Mouse (Mus musculus) CH12.LX (cell line): ENCODE data around the gene Gm10283. TPM values are rescaled to one million over a fixed set of nuclear protein-coding genes. Genes with fewer than 3 reads are reported as not detected.

Experiments
- DNase-seq: peaks from one replicate; pipeline ENCODE4 v3.0.0-alpha.2; 2013; ENCODE audit errors: extremely low read depth
- H3K27ac ChIP-seq: 2 replicates; pipeline ENCODE4 v1.5.1; 2012; ENCODE audit warnings: low read depth, mild to moderate bottlenecking, control low read depth, moderate library complexity; ENCODE audit not compliant: insufficient read depth
- H3K27me3 ChIP-seq: replicated peaks from 2 replicates; pipeline ENCODE3; 2012; ENCODE audit warnings: inconsistent platforms
- H3K36me3 ChIP-seq, 2 experiments: replicated peaks in 1 of 2; 2 replicates each; pipeline versions ENCODE3 to v1.6.1; 2012; ENCODE audit warnings: inconsistent platforms in 1 of 2, low read length in 1 of 2, mild to moderate bottlenecking in 1 of 2, mixed read lengths in 1 of 2, moderate library complexity in 1 of 2; ENCODE audit not compliant: control insufficient read depth in 1 of 2, insufficient read depth in 1 of 2
- H3K4me1 ChIP-seq, 2 experiments: 2 replicates each; pipeline ENCODE4 v1.6.1; 2012; ENCODE audit warnings: inconsistent platforms in 1 of 2, moderate library complexity in 1 of 2; ENCODE audit not compliant: insufficient read depth in 2 of 2, control insufficient read depth in 1 of 2
- H3K4me2 ChIP-seq: 2 replicates; pipeline ENCODE4 v1.6.1; 2012; ENCODE audit warnings: low read depth, mild to moderate bottlenecking, control low read depth; ENCODE audit not compliant: poor library complexity, insufficient read depth, severe bottlenecking
- H3K4me3 ChIP-seq, 3 experiments: fragments of 150-350 bp in 1 of 3; sonication (generic) in 1 of 3; replicated peaks in 1 of 3; 2 replicates each; pipeline versions ENCODE3 to v1.5.1; 2011 to 2012; ENCODE audit warnings: low read depth in 2 of 3, low read length in 2 of 3, mild to moderate bottlenecking in 2 of 3, moderate library complexity in 2 of 3, control low read depth in 1 of 3, improper control_type of control experiment in 1 of 3, inconsistent platforms in 1 of 3, mixed read lengths in 1 of 3; ENCODE audit not compliant: poor library complexity in 1 of 3
- H3K79me2 ChIP-seq: replicated peaks from 2 replicates; pipeline ENCODE4 v1.6.1; 2012; ENCODE audit warnings: mild to moderate bottlenecking, moderate library complexity; ENCODE audit not compliant: control insufficient read depth, poor library complexity, insufficient read depth, severe bottlenecking; ENCODE audit errors: extremely low read depth
- H3K9ac ChIP-seq: 2 replicates; pipeline ENCODE4 v1.6.1; 2012; ENCODE audit warnings: low read depth, mild to moderate bottlenecking, control low read depth, moderate library complexity; ENCODE audit not compliant: insufficient read depth
- H3K9me3 ChIP-seq: replicated peaks from 2 replicates; pipeline ENCODE3; 2012; ENCODE audit warnings: low read length, inconsistent platforms, mixed read lengths
- BHLHE40 ChIP-seq: IDR thresholded peaks from 2 replicates; pipeline ENCODE4 v1.6.1; 2011; ENCODE audit warnings: mild to moderate bottlenecking, low read depth, low read length, improper control_type of control experiment
- CHD1 ChIP-seq: IDR thresholded peaks from 2 replicates; pipeline ENCODE4 v1.6.1; 2012; ENCODE audit warnings: low read depth, low read length, improper control_type of control experiment, inconsistent platforms
- CHD2 ChIP-seq: IDR thresholded peaks from 2 replicates; pipeline ENCODE4 v1.6.1; 2011; ENCODE audit warnings: low read length, improper control_type of control experiment
- CTCF ChIP-seq, 2 experiments: IDR thresholded peaks in 1 of 2; conservative IDR thresholded peaks in 1 of 2; 2 replicates each; pipeline ENCODE4 v1.5.1; 2011 to 2012; ENCODE audit warnings: low read depth in 2 of 2, low read length in 2 of 2, improper control_type of control experiment in 1 of 2, inconsistent platforms in 1 of 2, mild to moderate bottlenecking in 1 of 2, moderate library complexity in 1 of 2
- ELF1 ChIP-seq: IDR thresholded peaks from 2 replicates; pipeline ENCODE4 v1.6.1; 2014; ENCODE audit warnings: low read depth, mild to moderate bottlenecking, inconsistent platforms, low read length, improper control_type of control experiment
- EP300 ChIP-seq: IDR thresholded peaks from 2 replicates; pipeline ENCODE4 v1.6.1; 2011; ENCODE audit warnings: low read length, improper control_type of control experiment
- ETS1 ChIP-seq: conservative IDR thresholded peaks from 2 replicates; pipeline ENCODE4 v1.6.1; 2012; ENCODE audit warnings: low read depth, mild to moderate bottlenecking, inconsistent platforms, low read length, improper control_type of control experiment, moderate library complexity
- GABPA ChIP-seq: IDR thresholded peaks from 2 replicates; pipeline ENCODE4 v1.6.1; 2012; ENCODE audit warnings: low read depth, low read length, improper control_type of control experiment, inconsistent platforms; ENCODE audit not compliant: insufficient replicate concordance
- HCFC1 ChIP-seq: IDR thresholded peaks from 2 replicates; pipeline ENCODE4 v1.6.1; 2012; ENCODE audit warnings: low read depth, mild to moderate bottlenecking, inconsistent platforms, low read length, improper control_type of control experiment
- IRF4 ChIP-seq: IDR thresholded peaks from 2 replicates; pipeline ENCODE4 v1.6.1; 2014; ENCODE audit warnings: low read depth, mild to moderate bottlenecking, inconsistent platforms, low read length, improper control_type of control experiment
- JUN ChIP-seq: IDR thresholded peaks from 2 replicates; pipeline ENCODE4 v1.6.1; 2011; ENCODE audit warnings: low read depth, mild to moderate bottlenecking, low read length, improper control_type of control experiment, moderate library complexity; ENCODE audit not compliant: insufficient read depth
- MAFK ChIP-seq: IDR thresholded peaks from 2 replicates; pipeline ENCODE4 v1.6.1; 2011; ENCODE audit warnings: low read length, improper control_type of control experiment; ENCODE audit not compliant: insufficient replicate concordance
- MAX ChIP-seq: IDR thresholded peaks from 2 replicates; pipeline ENCODE4 v1.6.1; 2011; ENCODE audit warnings: low read length, improper control_type of control experiment
- MAZ ChIP-seq: IDR thresholded peaks from 2 replicates; pipeline ENCODE4 v1.6.1; 2012; ENCODE audit warnings: low read depth, mild to moderate bottlenecking, inconsistent platforms, low read length, improper control_type of control experiment, moderate library complexity
- MEF2A ChIP-seq: IDR thresholded peaks from 2 replicates; pipeline ENCODE4 v1.6.1; 2014; ENCODE audit warnings: low read depth, mild to moderate bottlenecking, inconsistent platforms, low read length, improper control_type of control experiment, borderline replicate concordance
- MXI1 ChIP-seq: IDR thresholded peaks from 2 replicates; pipeline ENCODE4 v1.6.1; 2011; ENCODE audit warnings: mild to moderate bottlenecking, low read depth, low read length, improper control_type of control experiment
- MYC ChIP-seq: IDR thresholded peaks from 2 replicates; pipeline ENCODE4 v1.6.1; 2011; ENCODE audit warnings: low read depth, mild to moderate bottlenecking, improper control_type of control experiment, low read length
- NELFE ChIP-seq: IDR thresholded peaks from 2 replicates; pipeline ENCODE4 v1.6.1; 2011; ENCODE audit warnings: low read depth, low read length, improper control_type of control experiment
- NRF1 ChIP-seq: IDR thresholded peaks from 2 replicates; pipeline ENCODE4 v1.6.1; 2014; ENCODE audit warnings: low read depth, mild to moderate bottlenecking, inconsistent platforms, low read length, improper control_type of control experiment, moderate library complexity
- PAX5 ChIP-seq: IDR thresholded peaks from 2 replicates; pipeline ENCODE4 v1.6.1; 2012; ENCODE audit warnings: low read length, inconsistent platforms, mixed read lengths
- POLR2A ChIP-seq: IDR thresholded peaks from 2 replicates; pipeline ENCODE4 v1.6.1; 2011; ENCODE audit warnings: low read depth, mild to moderate bottlenecking, improper control_type of control experiment, low read length
- POLR2AphosphoS2 ChIP-seq: IDR thresholded peaks from 2 replicates; pipeline ENCODE4 v1.6.1; 2011; ENCODE audit warnings: low read depth, low read length, improper control_type of control experiment
- RAD21 ChIP-seq: IDR thresholded peaks from 2 replicates; pipeline ENCODE4 v1.6.1; 2011; ENCODE audit warnings: low read depth, mild to moderate bottlenecking, low read length, improper control_type of control experiment, moderate library complexity
- RCOR1 ChIP-seq: conservative IDR thresholded peaks from 2 replicates; pipeline ENCODE4 v1.6.1; 2012; ENCODE audit warnings: low read depth, mild to moderate bottlenecking, inconsistent platforms, low read length, improper control_type of control experiment
- SIN3A ChIP-seq: IDR thresholded peaks from 2 replicates; pipeline ENCODE4 v1.6.1; 2012; ENCODE audit warnings: low read length, improper control_type of control experiment, inconsistent platforms
- SMC3 ChIP-seq: IDR thresholded peaks from 2 replicates; pipeline ENCODE4 v1.6.1; 2011; ENCODE audit warnings: low read depth, low read length, improper control_type of control experiment
- TBP ChIP-seq: conservative IDR thresholded peaks from 2 replicates; pipeline ENCODE4 v1.6.1; 2011; ENCODE audit warnings: low read depth, low read length, improper control_type of control experiment
- UBTF ChIP-seq: IDR thresholded peaks from 2 replicates; pipeline ENCODE4 v1.6.1; 2012; ENCODE audit warnings: low read depth, mild to moderate bottlenecking, inconsistent platforms, low read length, improper control_type of control experiment, moderate library complexity
- USF1 ChIP-seq: IDR thresholded peaks from 2 replicates; pipeline ENCODE4 v1.6.1; 2014; ENCODE audit warnings: low read depth, mild to moderate bottlenecking, inconsistent platforms, low read length, improper control_type of control experiment
- ZC3H11A ChIP-seq: IDR thresholded peaks from 2 replicates; pipeline ENCODE4 v1.6.1; 2012; ENCODE audit warnings: low read depth, mild to moderate bottlenecking, inconsistent platforms, low read length, improper control_type of control experiment
- ZKSCAN1 ChIP-seq: IDR thresholded peaks from 2 replicates; pipeline ENCODE4 v1.6.1; 2012; ENCODE audit warnings: low read depth, inconsistent platforms, low read length, improper control_type of control experiment, borderline replicate concordance
- ZMIZ1 ChIP-seq: IDR thresholded peaks from 2 replicates; pipeline ENCODE4 v1.6.1; 2012; ENCODE audit warnings: low read depth, mild to moderate bottlenecking, inconsistent platforms, low read length, improper control_type of control experiment
- ZNF384 ChIP-seq: IDR thresholded peaks from 2 replicates; pipeline ENCODE4 v1.6.1; 2012; ENCODE audit warnings: low read depth, low read length, improper control_type of control experiment, inconsistent platforms
- dilution Hi-C: fragments of 300-500 bp; cut with MboI; formaldehyde crosslinking; loops from 2 replicates; pipeline ENCODE4 v1.14.3; 2020; ENCODE audit warnings: low sequenced_read_pairs; ENCODE audit not compliant: extremely low pct_unique_long_range_greater_than_20kb, extremely low pct_ligation_motif_present
- in situ Hi-C: fragments of 300-500 bp; cut with MboI; formaldehyde crosslinking; loops from 3 replicates; pipeline ENCODE4 v1.14.3; 2019; ENCODE audit warnings: low sequenced_read_pairs, low pct_ligation_motif_present, low pct_unique_long_range_greater_than_20kb, mixed read lengths
- polyA plus RNA-seq: library from polyadenylated mRNA; unstranded; fragments of >175 nt; gene quantifications from 2 replicates; pipeline ENCODE4 v1.2.1, GENCODE M21; 2012; ENCODE audit warnings: low read depth; ENCODE audit not compliant: insufficient read length
- total RNA-seq, 2 experiments: library from RNA; depleted of rRNA; stranded (reverse); fragments of 300-350 nt in 1 of 2; fragments of >200 nt in 1 of 2; gene quantifications; 2 replicates each; pipeline ENCODE4 v1.2.3; 2012 to 2014

Gene Gm10283
- total and polyA plus RNA-seq, 3 experiments = not detected

DNA sequence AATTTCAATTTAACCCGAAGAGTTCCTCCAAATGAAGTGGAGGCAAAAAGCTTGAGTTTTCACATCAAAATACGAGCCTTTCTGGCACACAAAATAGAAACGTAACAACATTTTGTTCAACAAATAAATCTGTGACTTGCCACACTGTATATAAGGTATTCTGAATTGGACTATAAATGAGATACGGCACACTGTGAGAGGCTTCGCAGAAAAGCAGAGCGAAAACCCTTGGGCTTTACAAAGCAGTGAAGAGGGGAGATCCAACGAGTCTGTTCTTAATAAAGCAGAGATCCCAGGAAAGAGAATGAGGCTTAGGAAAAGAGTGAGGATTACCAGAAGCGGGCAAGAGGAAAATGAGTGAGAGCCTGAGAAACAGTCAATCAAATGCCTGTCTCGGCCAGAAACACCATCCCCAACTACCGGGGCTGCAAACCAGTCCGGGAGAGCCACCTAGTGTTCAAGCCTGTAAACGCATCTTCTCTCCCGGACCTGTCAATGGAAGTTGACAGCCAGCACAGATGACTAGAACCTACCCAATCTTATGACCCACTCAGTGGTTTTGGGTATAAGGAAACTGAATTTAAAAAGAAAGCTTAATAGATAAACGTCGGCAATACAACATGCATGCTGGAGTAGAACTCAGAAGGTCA lies 36.2 kb downstream of the Gm10283 start:
- in situ Hi-C loops = no loop called here

DNA sequence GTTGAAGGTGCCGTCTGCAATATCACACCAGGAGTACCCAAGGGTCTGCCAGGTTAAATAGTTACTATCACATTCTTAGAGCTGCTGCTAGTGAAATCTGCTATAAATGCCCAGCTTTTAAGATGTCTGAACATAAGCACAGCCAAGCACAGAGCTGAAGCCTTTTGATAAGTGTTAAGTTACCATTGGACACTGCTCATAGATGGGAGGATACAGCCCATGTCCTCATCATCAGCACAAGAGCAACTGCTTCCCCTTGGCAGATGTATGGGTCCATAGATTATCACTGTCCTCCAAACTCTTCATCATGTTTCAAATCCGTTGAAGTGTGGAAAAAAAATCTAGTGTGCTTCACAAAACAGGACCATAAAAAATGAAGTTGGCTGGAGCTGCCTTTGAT lies 53.7 kb downstream of the Gm10283 start:
- Histone ChIP-seq H3K36me3 (no peaks in the 10 kb centered on the region), H3K9me3 (no peaks in the 10 kb centered on the region), H3K4me3 (no peak overlapping the region), H3K79me2 (no peaks in the 10 kb centered on the region), H3K4me2 (no peak overlapping the region), H3K27me3 (no peaks in the 10 kb centered on the region), H3K27ac (no peak overlapping the region), H3K9ac (no peak overlapping the region), H3K4me1 (no peaks in the 10 kb centered on the region)
- in situ Hi-C loops (no loop called here), dilution Hi-C loops (no loop called here)
- TF ChIP-seq RCOR1 = no peak
- no peak for TF ChIP-seq SMC3
- no peak for TF ChIP-seq ZNF384
- no peak for TF ChIP-seq TBP
- no peak for DNase-seq

More for the DNA sequence above, 36.2 kb downstream of the Gm10283 start:
- Histone ChIP-seq H3K9me3 (no peaks in the 10 kb centered on the region), H3K27me3 (no peaks in the 10 kb centered on the region), H3K4me1 (no peaks in the 10 kb centered on the region), H3K36me3 (no peaks in the 10 kb centered on the region), H3K9ac (no peak overlapping the region), H3K27ac (no peak overlapping the region), H3K79me2 (no peaks in the 10 kb centered on the region), H3K4me3 (no peak overlapping the region), H3K4me2 (no peak overlapping the region)
- dilution Hi-C loops = no loop called here
- TF ChIP-seq MEF2A = no peak
- no peak for TF ChIP-seq USF1
- TF ChIP-seq NRF1 = no peak
- TF ChIP-seq SMC3 = peak; percentile 85
- no peak for TF ChIP-seq MXI1
- no peak for TF ChIP-seq MAZ
- no peak for TF ChIP-seq GABPA
- TF ChIP-seq MAFK = no peak
- peak; percentile 93 for TF ChIP-seq RAD21
- TF ChIP-seq PAX5 = no peak
- TF ChIP-seq IRF4 = peak; percentile 23; the same call in 1 of the 2 replicates
- TF ChIP-seq ZC3H11A = peak; percentile 17; the same call in 1 of the 2 replicates
- no peak for TF ChIP-seq ZMIZ1
- TF ChIP-seq RCOR1 = no peak
- no peak for TF ChIP-seq EP300
- TF ChIP-seq CTCF (conservative IDR thresholded peaks at IDR 0.05 in 1 of 2, IDR thresholded peaks at IDR 0.05 in 1 of 2; ENCODE audit: low read depth in 2 of 2, low read length in 2 of 2) = peak; percentile 77 to 87
- TF ChIP-seq ZNF384 = no peak
- no peak for TF ChIP-seq ZKSCAN1
- no peak for TF ChIP-seq CHD1
- TF ChIP-seq BHLHE40 = no peak
- TF ChIP-seq MAX = no peak
- TF ChIP-seq CHD2 = no peak
- no peak for TF ChIP-seq HCFC1
- TF ChIP-seq SIN3A = no peak
- no peak for TF ChIP-seq ELF1
- TF ChIP-seq MYC = no peak
- TF ChIP-seq POLR2AphosphoS2 = no peak
- peak; percentile 16; the same call in 1 of the 2 replicates for TF ChIP-seq NELFE
- TF ChIP-seq UBTF = no peak
- TF ChIP-seq ETS1 = no peak
- TF ChIP-seq TBP = no peak
- no peak for TF ChIP-seq JUN
- TF ChIP-seq POLR2A = no peak
- peak; percentile 68 for DNase-seq
